Mouse (Mus musculus) fibroblast of lung, adult 2 months (primary cell): ENCODE results near the gene Ifna7.
"Not testable (repeated sequence)": the region's sequence is repeated elsewhere in the genome, so short reads cannot be mapped to it uniquely, and the experiment has no call there.

Experiments used
- DNase-seq: peaks from one replicate; pipeline ENCODE4 v3.0.0-alpha.2; 2011; ENCODE audit warnings: low read depth

Ifna7 gene

DNA sequence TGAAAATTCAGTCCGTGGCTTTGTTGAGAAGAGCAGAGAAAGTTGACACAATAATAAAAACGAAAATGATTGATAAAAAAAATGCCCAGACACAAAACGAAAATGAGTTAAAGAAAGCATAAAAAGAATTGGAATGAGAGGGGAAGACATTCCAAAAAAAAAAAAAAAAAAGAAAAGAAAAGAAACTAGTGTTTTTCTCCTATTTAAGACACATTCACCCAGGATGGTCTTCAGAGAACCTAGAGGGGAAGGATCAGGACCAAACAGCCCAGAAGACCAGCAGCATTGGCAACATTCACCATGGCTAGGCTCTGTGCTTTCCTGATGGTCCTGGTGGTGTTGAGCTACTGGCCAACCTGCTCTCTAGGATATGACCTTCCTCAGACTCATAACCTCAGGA lies at the start of gene Ifna7:
TSS of gene Ifna7 (plus strand) at position 301 of the 400 bp plus-strand sequence.
- no peak for DNase-seq

DNA sequence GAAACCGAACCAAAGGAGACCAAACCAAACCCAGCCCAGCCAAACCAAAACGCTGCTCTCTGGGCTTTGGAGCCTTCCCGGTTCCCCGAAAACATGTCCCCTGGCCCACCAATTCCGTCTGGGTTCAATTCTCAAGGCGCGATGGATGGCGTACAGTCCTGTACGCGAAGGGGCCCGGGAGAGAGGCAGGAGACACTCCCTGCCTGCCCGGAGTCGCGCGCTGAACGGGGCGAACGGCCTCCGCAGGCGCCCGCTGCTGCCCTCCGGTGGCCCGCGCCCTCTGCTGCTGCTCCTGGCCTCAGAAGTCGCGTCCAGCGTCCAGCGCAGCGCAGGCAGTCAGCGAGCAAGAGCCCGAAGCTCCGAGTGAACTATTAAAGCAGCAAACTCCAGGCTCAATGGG lies 42.5 kb upstream of the Ifna7 start, which contains the start of gene Gm13290:
TSS of gene Gm13290 (plus strand) at position 301 of the 400 bp plus-strand sequence.
- DNase-seq: not testable (repeated sequence)

DNA sequence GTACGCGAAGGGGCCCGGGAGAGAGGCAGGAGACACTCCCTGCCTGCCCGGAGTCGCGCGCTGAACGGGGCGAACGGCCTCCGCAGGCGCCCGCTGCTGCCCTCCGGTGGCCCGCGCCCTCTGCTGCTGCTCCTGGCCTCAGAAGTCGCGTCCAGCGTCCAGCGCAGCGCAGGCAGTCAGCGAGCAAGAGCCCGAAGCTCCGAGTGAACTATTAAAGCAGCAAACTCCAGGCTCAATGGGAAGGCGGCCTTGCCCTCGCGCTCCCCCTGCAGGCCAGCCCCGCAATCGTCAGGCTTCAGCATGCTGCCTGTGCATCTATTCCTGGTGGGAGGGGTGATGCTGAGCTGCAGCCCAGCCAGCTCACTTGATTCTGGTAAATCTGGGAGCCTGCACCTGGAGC lies 39.4 kb upstream of the Ifna7 start, which contains the start of gene Gm13289:
TSS of gene Gm13289 (plus strand) at position 301 of the 400 bp plus-strand sequence.
- DNase-seq: not testable (repeated sequence)

DNA sequence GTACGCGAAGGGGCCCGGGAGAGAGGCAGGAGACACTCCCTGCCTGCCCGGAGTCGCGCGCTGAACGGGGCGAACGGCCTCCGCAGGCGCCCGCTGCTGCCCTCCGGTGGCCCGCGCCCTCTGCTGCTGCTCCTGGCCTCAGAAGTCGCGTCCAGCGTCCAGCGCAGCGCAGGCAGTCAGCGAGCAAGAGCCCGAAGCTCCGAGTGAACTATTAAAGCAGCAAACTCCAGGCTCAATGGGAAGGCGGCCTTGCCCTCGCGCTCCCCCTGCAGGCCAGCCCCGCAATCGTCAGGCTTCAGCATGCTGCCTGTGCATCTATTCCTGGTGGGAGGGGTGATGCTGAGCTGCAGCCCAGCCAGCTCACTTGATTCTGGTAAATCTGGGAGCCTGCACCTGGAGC lies 36.5 kb upstream of the Ifna7 start, which contains the start of gene Gm13272:
TSS of gene Gm13272 (plus strand) at position 301 of the 400 bp plus-strand sequence.
- not testable (repeated sequence) for DNase-seq

DNA sequence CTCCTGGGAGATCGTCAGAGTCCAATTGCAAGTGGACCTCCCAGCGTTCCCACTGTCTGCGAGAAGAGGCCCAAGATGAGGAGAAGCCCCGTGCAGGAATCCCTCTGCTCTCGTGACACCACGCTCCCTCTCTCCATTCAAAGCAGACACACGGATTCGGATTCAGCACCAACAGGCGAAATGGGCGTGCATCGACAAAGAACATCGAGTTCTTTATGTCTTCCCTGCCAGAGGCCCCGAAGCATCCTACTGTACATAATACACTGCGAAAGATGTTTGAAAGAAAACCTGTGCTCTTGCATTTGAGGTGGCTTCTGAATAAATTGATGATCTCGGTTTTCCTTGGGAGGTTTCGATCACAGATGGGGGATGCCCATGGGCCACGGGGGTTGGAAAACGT lies 35.7 kb upstream of the Ifna7 start:
- DNase-seq: not testable (repeated sequence)

DNA sequence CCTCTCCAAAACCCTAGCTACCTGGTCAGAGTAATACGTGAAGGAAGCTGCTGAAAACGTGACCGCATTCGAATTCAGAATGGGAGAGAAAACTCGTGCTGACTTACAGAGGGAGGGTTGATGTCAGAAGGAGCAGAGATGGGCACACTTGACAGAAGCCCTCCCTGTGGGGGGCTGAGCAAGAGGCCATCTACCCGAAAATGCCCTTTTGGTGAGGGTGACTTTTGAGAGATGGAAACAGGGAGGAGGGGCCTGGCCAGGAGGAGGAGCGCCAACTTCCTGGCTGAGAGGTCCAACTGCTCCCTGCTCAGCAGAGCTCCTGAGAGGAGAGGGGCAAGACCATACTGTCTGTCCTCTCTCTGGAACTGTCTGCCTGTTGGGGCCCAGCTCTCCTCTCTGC lies 34.2 kb upstream of the Ifna7 start, which contains the start of gene Ifnz:
TSS of gene Ifnz (plus strand) at position 301 of the 400 bp plus-strand sequence.
- not testable (repeated sequence) for DNase-seq

DNA sequence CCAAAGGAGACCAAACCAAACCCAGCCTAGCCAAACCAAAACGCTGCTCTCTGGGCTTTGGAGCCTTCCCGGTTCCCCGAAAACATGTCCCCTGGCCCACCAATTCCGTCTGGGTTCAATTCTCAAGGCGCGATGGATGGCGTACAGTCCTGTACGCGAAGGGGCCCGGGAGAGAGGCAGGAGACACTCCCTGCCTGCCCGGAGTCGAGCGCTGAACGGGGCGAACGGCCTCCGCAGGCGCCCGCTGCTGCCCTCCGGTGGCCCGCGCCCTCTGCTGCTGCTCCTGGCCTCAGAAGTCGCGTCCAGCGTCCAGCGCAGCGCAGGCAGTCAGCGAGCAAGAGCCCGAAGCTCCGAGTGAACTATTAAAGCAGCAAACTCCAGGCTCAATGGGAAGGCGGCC lies 33.7 kb upstream of the Ifna7 start:
- DNase-seq: not testable (repeated sequence)

DNA sequence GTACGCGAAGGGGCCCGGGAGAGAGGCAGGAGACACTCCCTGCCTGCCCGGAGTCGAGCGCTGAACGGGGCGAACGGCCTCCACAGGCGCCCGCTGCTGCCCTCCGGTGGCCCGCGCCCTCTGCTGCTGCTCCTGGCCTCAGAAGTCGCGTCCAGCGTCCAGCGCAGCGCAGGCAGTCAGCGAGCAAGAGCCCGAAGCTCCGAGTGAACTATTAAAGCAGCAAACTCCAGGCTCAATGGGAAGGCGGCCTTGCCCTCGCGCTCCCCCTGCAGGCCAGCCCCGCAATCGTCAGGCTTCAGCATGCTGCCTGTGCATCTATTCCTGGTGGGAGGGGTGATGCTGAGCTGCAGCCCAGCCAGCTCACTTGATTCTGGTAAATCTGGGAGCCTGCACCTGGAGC lies 30.6 kb upstream of the Ifna7 start, which contains the start of gene Gm13276:
TSS of gene Gm13276 (plus strand) at position 301 of the 400 bp plus-strand sequence.
- DNase-seq: not testable (repeated sequence)

DNA sequence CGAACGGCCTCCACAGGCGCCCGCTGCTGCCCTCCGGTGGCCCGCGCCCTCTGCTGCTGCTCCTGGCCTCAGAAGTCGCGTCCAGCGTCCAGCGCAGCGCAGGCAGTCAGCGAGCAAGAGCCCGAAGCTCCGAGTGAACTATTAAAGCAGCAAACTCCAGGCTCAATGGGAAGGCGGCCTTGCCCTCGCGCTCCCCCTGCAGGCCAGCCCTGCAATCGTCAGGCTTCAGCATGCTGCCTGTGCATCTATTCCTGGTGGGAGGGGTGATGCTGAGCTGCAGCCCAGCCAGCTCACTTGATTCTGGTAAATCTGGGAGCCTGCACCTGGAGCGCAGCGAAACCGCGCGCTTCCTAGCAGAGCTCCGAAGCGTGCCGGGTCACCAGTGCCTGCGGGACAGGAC lies 27.6 kb upstream of the Ifna7 start, which contains the start of gene Gm13277:
TSS of gene Gm13277 (plus strand) at position 231 of the 400 bp plus-strand sequence.
- DNase-seq: not testable (repeated sequence)

DNA sequence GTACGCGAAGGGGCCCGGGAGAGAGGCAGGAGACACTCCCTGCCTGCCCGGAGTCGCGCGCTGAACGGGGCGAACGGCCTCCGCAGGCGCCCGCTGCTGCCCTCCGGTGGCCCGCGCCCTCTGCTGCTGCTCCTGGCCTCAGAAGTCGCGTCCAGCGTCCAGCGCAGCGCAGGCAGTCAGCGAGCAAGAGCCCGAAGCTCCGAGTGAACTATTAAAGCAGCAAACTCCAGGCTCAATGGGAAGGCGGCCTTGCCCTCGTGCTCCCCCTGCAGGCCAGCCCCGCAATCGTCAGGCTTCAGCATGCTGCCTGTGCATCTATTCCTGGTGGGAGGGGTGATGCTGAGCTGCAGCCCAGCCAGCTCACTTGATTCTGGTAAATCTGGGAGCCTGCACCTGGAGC lies 24.8 kb upstream of the Ifna7 start, which contains the start of gene Gm13278:
TSS of gene Gm13278 (plus strand) at position 301 of the 400 bp plus-strand sequence.
- DNase-seq: not testable (repeated sequence)

DNA sequence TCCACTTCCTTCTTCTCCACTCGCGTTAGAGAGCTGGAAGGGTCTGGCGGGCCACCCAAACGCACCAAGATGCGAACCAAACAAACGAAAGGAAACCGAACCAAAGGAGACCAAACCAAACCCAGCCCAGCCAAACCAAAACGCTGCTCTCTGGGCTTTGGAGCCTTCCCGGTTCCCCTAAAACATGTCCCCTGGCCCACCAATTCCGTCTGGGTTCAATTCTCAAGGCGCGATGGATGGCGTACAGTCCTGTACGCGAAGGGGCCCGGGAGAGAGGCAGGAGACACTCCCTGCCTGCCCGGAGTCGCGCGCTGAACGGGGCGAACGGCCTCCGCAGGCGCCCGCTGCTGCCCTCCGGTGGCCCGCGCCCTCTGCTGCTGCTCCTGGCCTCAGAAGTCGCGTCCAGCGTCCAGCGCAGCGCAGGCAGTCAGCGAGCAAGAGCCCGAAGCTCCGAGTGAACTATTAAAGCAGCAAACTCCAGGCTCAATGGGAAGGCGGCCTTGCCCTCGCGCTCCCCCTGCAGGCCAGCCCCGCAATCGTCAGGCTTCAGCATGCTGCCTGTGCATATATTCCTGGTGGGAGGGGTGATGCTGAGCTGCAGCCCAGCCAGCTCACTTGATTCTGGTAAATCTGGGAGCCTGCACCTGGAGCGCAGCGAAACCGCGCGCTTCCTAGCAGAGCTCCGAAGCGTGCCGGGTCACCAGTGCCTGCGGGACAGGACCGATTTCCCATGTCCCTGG lies 21.9 kb upstream of the Ifna7 start, which contains the start of gene Gm13275:
TSS of gene Gm13275 (plus strand) at position 552 of the 740 bp plus-strand sequence.
- not testable (repeated sequence) for DNase-seq

DNA sequence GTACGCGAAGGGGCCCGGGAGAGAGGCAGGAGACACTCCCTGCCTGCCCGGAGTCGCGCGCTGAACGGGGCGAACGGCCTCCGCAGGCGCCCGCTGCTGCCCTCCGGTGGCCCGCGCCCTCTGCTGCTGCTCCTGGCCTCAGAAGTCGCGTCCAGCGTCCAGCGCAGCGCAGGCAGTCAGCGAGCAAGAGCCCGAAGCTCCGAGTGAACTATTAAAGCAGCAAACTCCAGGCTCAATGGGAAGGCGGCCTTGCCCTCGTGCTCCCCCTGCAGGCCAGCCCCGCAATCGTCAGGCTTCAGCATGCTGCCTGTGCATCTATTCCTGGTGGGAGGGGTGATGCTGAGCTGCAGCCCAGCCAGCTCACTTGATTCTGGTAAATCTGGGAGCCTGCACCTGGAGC lies 18.9 kb upstream of the Ifna7 start, which contains the start of gene Gm13279:
TSS of gene Gm13279 (plus strand) at position 301 of the 400 bp plus-strand sequence.
- DNase-seq: not testable (repeated sequence)

DNA sequence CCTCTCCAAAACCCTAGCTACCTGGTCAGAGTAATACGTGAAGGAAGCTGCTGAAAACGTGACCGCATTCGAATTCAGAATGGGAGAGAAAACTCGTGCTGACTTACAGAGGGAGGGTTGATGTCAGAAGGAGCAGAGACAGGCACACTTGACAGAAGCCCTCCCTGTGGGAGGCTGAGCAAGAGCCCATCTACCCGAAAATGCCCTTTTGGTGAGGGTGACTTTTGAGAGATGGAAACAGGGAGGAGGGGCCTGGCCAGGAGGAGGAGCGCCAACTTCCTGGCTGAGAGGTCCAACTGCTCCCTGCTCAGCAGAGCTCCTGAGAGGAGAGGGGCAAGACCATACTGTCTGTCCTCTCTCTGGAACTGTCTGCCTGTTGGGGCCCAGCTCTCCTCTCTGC lies 16.7 kb upstream of the Ifna7 start, which contains the start of gene Gm13285:
TSS of gene Gm13285 (plus strand) at position 301 of the 400 bp plus-strand sequence.
- not testable (repeated sequence) for DNase-seq

DNA sequence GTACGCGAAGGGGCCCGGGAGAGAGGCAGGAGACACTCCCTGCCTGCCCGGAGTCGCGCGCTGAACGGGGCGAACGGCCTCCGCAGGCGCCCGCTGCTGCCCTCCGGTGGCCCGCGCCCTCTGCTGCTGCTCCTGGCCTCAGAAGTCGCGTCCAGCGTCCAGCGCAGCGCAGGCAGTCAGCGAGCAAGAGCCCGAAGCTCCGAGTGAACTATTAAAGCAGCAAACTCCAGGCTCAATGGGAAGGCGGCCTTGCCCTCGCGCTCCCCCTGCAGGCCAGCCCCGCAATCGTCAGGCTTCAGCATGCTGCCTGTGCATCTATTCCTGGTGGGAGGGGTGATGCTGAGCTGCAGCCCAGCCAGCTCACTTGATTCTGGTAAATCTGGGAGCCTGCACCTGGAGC lies 13.1 kb upstream of the Ifna7 start, which contains the start of gene Gm13287:
TSS of gene Gm13287 (plus strand) at position 301 of the 400 bp plus-strand sequence.
- not testable (repeated sequence) for DNase-seq

DNA sequence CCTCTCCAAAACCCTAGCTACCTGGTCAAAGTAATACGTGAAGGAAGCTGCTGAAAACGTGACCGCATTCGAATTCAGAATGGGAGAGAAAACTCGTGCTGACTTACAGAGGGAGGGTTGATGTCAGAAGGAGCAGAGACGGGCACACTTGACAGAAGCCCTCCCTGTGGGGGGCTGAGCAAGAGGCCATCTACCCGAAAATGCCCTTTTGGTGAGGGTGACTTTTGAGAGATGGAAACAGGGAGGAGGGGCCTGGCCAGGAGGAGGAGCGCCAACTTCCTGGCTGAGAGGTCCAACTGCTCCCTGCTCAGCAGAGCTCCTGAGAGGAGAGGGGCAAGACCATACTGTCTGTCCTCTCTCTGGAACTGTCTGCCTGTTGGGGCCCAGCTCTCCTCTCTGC lies 10.8 kb upstream of the Ifna7 start, which contains the start of gene Gm13288:
TSS of gene Gm13288 (plus strand) at position 301 of the 400 bp plus-strand sequence.
- not testable (repeated sequence) for DNase-seq

DNA sequence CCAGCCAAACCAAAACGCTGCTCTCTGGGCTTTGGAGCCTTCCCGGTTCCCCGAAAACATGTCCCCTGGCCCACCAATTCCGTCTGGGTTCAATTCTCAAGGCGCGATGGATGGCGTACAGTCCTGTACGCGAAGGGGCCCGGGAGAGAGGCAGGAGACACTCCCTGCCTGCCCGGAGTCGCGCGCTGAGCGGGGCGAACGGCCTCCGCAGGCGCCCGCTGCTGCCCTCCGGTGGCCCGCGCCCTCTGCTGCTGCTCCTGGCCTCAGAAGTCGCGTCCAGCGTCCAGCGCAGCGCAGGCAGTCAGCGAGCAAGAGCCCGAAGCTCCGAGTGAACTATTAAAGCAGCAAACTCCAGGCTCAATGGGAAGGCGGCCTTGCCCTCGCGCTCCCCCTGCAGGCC lies 10.3 kb upstream of the Ifna7 start:
- not testable (repeated sequence) for DNase-seq

DNA sequence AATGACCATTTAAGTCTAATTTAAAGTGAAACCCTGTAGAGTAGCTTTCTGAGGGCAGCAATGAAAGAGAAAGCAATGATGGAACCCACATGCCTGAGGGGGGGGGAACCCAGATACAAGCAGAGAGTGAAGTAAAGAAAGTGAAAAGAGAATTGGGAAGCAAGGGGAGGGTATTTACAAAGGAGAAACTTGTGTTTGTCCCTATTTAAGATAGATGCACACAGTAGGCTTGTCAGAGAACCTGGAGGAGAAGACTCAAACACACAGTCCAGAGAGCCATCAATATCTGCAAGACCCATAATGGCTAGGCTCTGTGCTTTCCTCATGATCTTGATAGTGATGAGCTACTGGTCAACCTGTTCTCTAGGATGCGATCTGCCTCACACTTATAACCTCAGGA lies 3.6 kb downstream of the Ifna7 start, which contains the start of gene Ifna11:
TSS of gene Ifna11 (plus strand) at position 301 of the 400 bp plus-strand sequence.
- no peak for DNase-seq

DNA sequence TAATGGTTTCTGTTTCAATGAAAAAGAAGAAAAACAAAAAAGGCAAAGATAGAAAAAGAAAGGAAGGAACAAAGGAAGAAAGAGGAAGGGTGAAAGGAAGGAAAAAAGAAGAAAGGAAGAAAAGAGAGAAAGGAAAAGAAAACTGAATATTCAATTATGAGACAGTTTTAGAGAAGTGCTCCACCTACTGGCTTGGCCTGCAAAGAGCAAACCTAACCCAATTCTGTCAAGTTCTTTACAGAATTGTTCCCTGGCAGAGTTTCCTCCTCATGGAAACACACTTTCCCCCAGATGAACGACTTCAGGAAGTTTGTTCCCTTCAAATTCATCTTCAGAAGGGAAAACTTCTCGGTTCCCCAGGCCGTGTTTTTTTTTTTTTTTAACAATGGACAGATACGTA lies 7.0 kb downstream of the Ifna7 start:
- peak; percentile 5 for DNase-seq

DNA sequence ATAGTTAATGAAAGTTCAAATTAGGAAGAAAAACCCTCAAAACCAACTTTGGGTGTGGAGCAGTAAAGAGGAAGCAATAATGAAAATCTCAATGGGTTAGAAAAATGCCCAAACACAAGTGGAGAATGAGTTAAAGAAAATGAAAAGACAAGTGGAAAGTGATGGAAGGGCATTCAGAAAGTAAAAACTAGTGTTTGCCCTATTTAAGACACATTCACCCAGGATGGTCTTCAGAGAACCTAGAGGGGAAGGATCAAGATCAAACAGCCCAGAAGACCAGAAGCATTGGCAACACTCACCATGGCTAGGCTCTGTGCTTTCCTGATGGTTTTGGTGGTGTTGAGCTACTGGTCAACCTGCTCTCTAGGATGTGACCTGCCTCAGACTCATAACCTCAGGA lies 11.1 kb downstream of the Ifna7 start, which contains the start of gene Ifna6:
TSS of gene Ifna6 (plus strand) at position 301 of the 400 bp plus-strand sequence.
- not testable (repeated sequence) for DNase-seq

DNA sequence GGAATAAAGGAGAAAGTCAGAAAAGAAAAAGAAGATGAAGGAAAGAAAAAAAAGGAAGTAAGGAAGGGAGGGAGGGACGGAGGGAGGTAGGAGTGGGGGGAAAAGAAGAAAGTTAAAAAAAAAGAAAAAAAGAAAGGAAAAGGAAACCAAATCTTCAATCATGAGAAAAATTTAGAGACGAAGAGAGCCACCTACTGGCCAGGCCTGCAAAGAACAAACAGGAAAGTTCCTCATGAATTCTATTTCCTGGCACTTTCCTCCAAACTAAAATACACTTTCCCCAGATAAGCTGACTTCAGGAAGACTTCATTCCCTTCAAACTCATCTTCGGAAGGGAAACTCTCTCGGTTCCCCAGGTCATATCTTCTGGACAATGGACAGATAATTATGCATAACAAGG lies 14.5 kb downstream of the Ifna7 start:
- DNase-seq: peak; percentile 16

DNA sequence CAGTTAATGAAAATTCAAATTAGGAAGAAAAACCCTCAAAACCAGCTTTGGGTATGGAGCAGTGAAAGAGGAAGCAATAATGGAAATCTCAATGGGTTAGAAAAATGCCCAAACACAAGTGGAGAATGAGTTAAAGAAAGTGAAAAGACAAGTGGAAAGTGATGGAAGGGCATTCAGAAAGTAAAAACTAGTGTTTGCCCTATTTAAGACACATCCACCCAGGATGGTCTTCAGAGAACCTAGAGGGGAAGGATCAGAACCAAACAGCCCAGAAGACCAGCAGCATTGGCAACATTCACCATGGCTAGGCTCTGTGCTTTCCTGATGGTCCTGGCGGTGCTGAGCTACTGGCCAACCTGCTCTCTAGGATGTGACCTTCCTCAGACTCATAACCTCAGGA lies 19.2 kb downstream of the Ifna7 start, which contains the start of gene Ifna5:
TSS of gene Ifna5 (plus strand) at position 301 of the 400 bp plus-strand sequence.
- not testable (repeated sequence) for DNase-seq

DNA sequence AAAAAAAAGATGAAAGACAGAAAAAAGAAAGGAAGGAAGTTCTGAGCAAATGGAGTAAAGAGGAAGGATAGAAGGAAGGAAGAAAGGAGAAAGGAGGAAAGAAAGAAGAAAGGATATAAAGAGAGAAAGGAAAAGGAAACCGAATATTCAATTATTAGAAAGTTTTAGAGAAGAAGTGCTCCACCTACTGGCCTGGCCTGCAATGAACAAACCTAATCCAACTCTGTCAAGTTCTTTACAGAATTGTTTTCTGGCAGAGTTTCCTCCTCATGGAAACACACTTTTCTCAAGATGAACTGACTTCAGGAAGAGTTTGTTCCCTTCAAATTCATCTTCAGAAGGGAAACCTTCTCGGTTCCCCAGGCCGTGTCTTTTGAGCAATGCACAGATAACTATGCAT lies 22.8 kb downstream of the Ifna7 start:
- peak; percentile 4 for DNase-seq
